Mouse (Mus musculus) ovary, adult 18-20 months (tissue): Measurements from ENCODE around the gene Dhh.
"Not testable (repeated sequence)": the region's sequence is repeated elsewhere in the genome, so short reads cannot be mapped to it uniquely, and the experiment has no call there.

Experiments
- DNase-seq: peaks from one replicate; pipeline ENCODE4 v3.0.0; 2022; ENCODE audit warnings: low spot score, mixed read lengths

Dhh gene

GRCm38 (mm10) chr15:98897928-98898800 lies at the start of gene Dhh:
Dhh (minus strand) TSS chr15:98898540.
- peak; percentile 40 for DNase-seq

GRCm38 (mm10) chr15:98947884-98948283 lies 49.5 kb upstream of the Dhh start:
- no peak for DNase-seq

DNA sequence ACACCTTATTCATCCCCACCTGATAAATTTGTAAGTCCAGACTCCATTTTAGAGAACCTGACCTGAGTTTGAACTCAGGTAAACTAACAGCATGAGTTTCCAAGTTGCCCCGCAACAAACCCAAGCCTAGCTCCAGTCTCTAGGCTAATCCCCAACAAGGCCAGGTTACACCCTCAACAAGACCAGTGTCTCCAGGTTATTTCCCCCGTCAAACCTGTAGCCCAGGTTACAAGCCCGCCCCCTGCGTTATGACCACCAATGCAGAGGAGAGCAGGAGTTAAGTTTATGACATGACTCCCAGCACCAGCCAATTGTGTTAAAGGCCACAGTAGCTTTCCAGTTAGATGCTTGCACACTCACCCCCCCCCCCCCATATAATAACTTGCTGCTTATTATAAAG lies 44.8 kb upstream of the Dhh start:
- no peak for DNase-seq

DNA sequence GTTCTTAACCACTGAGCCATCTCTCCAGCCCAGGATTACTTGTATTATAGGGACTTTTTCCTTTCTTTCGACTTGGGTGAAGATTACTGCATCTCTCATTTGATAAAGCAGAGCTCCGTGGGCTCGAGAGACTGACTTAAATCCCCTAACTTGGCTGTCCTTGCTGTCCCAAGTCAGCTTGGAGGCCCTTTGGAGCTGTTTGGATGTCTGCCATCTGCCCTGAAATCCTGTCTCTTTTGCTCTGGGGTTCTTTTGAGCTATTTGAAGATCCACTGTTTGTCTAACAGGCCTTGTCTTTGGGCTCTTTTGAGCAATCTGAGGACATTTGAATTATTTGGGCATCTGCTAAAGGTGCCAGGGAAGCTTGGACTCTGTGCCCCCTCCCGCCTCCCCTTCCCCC lies 43.7 kb upstream of the Dhh start:
- no peak for DNase-seq

DNA sequence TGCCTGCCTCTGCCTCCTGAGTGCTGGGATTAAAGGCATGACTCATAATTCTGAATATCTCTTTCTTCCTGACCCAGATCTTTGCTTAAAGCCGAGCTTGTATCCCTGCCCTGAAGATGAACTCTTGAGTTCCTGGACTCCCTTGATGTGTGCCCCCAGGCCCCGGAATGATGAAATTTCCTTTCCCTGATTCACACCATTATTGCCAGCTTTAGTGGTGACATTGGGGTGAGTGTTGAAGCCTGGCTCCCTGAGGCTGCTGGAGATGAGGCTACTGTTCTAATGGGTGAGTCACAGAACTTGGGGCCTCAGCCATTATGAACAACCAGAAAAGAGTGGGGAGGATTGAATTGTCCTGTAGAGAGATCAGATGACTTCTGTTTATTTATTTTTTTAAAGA lies 43.2 kb upstream of the Dhh start:
- DNase-seq = no peak

GRCm38 (mm10) chr15:98940816-98941215 lies 42.5 kb upstream of the Dhh start:
- no peak for DNase-seq

DNA sequence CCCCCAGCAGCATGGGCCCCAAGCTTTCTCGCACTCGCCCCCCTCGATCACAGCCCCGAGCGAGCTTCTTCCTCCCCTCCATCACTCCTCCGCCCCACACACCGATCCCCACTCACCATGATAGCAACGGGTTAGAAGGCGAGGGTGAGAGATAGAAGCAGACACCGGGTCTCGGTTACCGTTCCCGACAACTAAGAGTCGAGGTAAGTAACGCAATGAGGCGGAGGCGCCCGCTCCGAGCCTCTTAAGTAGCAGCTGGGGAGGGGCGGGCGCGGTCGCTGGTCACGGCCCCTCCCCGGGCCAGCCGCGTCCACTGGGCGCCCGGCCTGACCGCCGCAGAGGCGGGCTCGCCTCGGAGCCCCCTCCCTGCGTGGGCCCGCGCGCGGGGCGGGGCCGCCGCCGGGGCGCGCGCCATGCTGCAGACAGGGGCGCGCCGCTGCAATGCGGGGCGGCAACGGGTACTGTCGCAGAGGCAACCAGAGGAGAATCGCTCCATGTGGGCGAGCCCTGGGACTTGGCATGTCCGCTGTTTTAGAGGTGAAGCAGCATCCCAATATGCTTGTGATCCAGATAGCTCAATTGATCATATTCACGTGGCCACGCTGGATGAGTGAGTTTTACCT lies 36.0 kb upstream of the Dhh start, which contains the start of gene Tuba1b:
Gene Tuba1b (minus strand): TSS at position 349 of the 623 bp plus-strand sequence.
- DNase-seq = peak; percentile 91

DNA sequence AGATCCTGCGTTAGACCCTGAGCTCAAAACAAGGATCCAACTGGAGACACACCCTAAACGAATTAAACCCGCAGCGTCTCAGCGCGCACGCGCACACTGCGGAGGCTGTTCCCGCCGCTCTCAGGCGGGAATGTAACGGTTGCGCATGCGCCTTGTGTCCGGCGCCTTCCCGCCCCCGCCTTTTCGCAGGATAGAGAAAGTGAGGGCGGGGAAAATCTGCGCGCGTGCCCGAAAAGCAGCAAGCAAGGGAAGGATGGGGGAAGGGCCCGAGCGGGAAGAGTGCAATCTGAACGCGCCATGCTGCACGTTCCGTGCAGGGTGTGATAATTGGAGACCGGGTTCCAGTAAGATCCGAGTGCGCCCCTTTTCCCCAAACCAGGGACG lies 35.5 kb upstream of the Dhh start:
- DNase-seq = peak; percentile 91

DNA sequence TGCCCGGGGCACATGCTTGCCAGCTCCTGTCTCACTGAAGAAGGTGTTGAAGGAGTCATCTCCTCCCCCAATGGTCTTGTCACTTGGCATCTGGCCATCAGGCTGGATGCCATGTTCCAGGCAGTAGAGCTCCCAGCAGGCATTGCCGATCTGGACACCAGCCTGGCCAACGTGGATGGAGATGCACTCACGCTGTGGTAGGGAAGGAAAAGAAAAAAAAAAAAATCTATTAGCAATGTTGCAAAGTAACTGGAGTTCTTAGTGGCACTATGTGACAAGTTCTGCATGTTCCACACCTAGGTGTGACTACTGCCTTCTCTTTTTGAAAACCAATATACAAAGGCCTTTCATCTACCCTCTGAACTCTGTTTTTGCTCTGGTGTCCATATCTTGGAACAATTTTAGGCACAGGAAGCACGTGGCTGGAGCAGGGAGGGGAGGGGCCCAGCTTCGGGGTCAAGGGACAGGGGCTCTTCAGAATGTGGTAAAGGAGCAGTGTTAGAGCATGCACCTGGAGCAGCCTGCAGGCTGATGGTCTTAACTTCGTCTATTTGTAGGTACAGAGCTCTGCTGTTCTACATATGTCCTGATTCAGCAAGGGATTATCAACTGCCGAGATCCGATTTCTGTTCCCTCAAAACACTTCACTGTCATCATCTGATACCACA lies 34.8 kb upstream of the Dhh start:
- not testable (repeated sequence) for DNase-seq

GRCm38 (mm10) chr15:98930998-98931397 lies 32.7 kb upstream of the Dhh start:
- DNase-seq = no peak

GRCm38 (mm10) chr15:98930017-98930734 lies 31.8 kb upstream of the Dhh start:
- DNase-seq = no peak

GRCm38 (mm10) chr15:98928598-98929240 lies 30.4 kb upstream of the Dhh start:
- peak; percentile 56 for DNase-seq

DNA sequence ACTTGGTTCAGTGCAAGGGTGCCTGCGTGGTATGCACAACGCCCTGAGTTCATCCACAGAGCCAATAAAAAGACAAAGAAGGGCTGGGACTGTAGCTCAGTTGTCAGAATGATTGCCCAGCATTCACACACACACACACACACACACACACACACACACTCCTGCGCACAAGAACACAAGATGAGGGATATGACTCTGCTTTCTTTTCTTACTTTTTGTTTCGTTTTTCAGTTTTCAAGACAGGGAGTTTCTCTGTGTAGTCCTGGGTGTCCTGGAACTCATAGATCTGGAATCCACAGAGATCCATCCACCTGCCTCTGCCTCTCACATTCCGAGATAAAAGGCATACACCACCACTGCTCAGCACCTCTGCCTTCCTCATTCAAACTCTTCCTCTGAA lies 29.2 kb upstream of the Dhh start:
- DNase-seq = no peak

DNA sequence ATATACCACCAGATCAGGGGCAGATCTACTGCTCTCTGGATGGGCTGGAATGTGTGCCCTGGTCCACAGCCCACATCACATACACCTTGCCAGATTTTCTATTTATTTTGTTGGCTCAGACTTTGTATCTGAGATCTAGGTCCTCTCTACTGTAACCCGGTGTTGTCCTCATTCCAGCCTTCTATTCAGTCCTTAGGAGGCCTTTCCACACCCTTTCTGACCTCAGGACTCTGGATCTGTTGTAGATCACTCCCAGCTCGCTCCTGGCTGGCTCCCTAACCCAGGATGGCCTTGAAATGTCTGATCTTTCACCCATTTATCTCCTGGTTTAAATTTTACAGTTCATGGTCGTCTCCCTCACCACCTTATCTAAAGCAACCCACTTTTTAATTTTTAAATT lies 26.3 kb upstream of the Dhh start:
- no peak for DNase-seq

GRCm38 (mm10) chr15:98923031-98923537 lies 24.7 kb upstream of the Dhh start:
- no peak for DNase-seq

DNA sequence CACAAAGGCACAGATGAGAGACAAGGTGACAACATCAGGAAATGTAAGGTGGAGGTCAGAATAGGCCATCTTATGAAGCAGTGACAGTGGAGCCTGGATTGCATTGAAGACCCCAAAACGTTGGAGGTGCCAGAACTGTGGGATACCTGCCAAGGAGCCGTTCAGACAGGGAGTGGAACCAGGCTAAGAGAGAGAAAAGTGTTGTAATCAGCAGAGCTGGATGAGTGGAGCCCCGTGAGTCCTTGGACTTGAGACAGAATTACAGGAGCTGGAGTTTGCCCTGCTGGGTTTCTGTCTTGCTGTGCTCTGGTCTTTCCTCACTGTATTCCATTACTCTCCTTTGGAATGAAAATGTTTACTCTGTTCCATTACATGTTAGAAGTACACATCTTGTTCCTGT lies 24.2 kb upstream of the Dhh start:
- DNase-seq = no peak

DNA sequence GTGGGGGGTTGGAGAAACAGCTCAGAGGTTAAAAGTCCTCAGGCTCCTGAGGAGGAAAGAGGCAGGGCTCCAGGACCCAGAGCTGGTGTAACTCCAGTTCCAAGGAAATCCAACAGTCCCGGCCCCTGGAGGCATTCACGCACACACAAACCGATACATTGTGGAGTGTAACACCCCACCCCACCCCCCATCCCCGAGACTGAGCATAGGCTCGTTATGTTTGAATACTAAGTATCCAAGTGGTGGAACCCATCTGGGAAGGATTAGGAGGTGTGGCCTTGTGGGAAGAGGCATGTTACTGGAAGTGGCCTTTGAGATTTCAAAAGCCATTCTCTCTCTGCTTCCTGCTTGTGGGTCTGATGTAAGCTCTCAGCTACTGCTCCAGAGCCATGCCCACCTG lies 23.2 kb upstream of the Dhh start:
- no peak for DNase-seq

DNA sequence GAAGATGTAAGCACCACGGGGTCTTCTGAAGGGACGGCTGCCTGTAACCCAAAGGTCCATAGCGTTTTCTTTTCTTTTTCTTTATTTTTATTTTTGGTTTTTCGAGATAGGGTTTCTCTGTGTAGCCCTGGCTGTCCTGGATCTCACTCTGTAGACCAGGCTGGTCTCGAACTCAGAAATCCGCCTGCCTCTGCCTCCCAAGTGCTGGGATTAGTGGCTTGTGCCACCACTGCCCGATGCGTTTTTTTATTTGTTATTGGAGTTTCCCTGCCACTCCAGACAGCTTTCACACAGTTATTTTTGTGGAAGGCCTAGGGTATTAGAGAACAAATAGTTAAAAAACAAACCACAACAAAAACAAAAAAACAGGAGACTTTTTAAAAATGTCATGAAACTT lies 20.2 kb upstream of the Dhh start:
- not testable (repeated sequence) for DNase-seq

- DNase-seq = peak; percentile 100
These were observed 19.5 kb upstream of the Dhh start, which contains the start of gene Lmbr1l for GRCm38 (mm10) chr15:98917538-98918498. Lmbr1l (minus strand) TSS chr15:98918231.

DNA sequence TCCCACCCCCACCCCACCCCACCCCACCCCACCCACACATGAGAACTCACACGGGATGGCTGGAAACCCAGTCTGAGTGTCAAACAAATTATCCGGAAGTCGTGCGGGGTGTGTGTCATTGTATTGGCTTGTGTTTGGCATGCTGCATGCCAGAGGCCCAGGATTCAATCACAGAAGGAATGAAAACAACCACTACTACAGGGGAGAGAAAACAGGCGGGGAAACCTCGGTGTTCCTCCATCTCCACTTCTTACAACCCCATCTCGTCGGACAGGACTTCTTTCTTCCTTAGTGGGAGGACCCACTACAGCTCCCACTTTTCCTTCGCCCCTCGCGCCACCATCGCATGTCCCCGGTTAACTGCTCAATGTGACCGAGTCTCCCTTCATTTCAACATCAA lies 18.8 kb upstream of the Dhh start:
- DNase-seq = no peak
